Mouse (Mus musculus) spleen, adult 2 months (tissue): ENCODE measurements around the gene Vps53.

Source experiments
- CTCF ChIP-seq: fragments of 200-500 bp; IDR thresholded peaks from 2 replicates; pipeline ENCODE4 v1.5.1; 2011; ENCODE audit warnings: mild to moderate bottlenecking, inconsistent platforms; ENCODE audit not compliant: insufficient read depth, insufficient read length, insufficient replicate concordance; ENCODE audit errors: extremely low read depth
- POLR2A ChIP-seq: fragments of 200-500 bp; IDR thresholded peaks from 2 replicates; pipeline ENCODE4 v1.6.1; 2011; ENCODE audit warnings: low read depth, low read length, inconsistent platforms

DNA sequence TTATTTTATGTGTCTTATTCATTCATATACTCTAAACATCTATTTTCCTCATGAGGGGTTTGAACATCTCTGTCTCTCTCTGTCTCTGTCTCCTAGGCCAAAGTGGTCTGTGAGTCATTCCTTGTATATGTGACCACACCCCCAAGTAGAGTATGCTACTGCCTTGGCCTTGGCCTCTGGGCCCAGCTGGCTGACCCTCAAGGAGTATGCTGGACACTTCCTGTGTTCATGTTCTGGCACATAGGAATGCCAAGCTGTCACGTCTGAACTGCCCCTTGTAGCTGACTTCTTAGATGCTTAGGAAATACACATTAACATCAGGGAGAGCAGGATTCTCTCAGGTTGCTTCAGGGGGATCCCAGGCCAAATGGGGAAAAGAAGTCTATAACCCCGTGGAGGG is 99.2 kb downstream of the Vps53 start:
- no peak for TF ChIP-seq POLR2A
- no peak for TF ChIP-seq CTCF
